Mouse (Mus musculus) forebrain, embryonic 14.5 days (tissue): ENCODE measurements around the gene Rhbdl2. TPM values are rescaled to one million over a fixed set of nuclear protein-coding genes. Genes with fewer than 3 reads are reported as not detected.

Experiments used
- ATAC-seq: fragments of 200-750 bp; cut with Nextera tagmentation; 2 replicates; pipeline ENCODE4 v1.8.0; 2017; ENCODE audit warnings: mild to moderate bottlenecking, moderate library complexity
- DNase-seq: peaks from one replicate; pipeline ENCODE4 v3.0.0-alpha.2; 2015; ENCODE audit warnings: low spot score
- H3K27ac ChIP-seq: fragments of 300-500 bp; sonication (generic); 2 replicates; pipeline ENCODE4 v1.5.1; 2014; ENCODE audit warnings: low read depth, mild to moderate bottlenecking, control low read depth, low read length, moderate library complexity
- H3K27me3 ChIP-seq: fragments of 300-500 bp; sonication (generic); replicated peaks from 2 replicates; pipeline ENCODE4 v1.6.1; 2014; ENCODE audit warnings: low read length, control low read depth, mixed read lengths; ENCODE audit not compliant: control insufficient read depth, insufficient read depth
- H3K36me3 ChIP-seq: fragments of 300-500 bp; sonication (generic); 2 replicates; pipeline ENCODE4 v1.6.1; 2014; ENCODE audit warnings: low read length, control low read depth; ENCODE audit not compliant: control insufficient read depth, insufficient read depth
- H3K4me1 ChIP-seq: fragments of 300-500 bp; sonication (generic); 2 replicates; pipeline ENCODE4 v1.6.1; 2014; ENCODE audit warnings: antibody characterized with exemption, low read length, control low read depth; ENCODE audit not compliant: control insufficient read depth, insufficient read depth
- H3K4me2 ChIP-seq: fragments of 300-500 bp; sonication (generic); 2 replicates; pipeline ENCODE4 v1.6.1; 2014; ENCODE audit warnings: mild to moderate bottlenecking, control low read depth, low read length
- H3K4me3 ChIP-seq: fragments of 300-500 bp; sonication (generic); 2 replicates; pipeline ENCODE4 v1.5.1; 2014; ENCODE audit warnings: low read depth, low read length, control low read depth
- H3K9ac ChIP-seq: fragments of 300-500 bp; sonication (generic); 2 replicates; pipeline ENCODE4 v1.6.1; 2014; ENCODE audit warnings: mild to moderate bottlenecking, low read length, control low read depth, moderate library complexity
- H3K9me3 ChIP-seq: fragments of 300-500 bp; sonication (generic); replicated peaks from 2 replicates; pipeline ENCODE4 v1.6.1; 2016; ENCODE audit warnings: low read length, control low read depth, mixed read lengths; ENCODE audit not compliant: control insufficient read depth
- WGBS: fragments of 180-500 bp; shearing (Covaris S2); extraction: QIAGEN DNeasy Blood & Tissue Kit; methylation state at CpG from one replicate; pipeline ENCODE4 v1.1.7; 2014; 5-methylcytosine and 5-hydroxymethylcytosine counted together
- polyA plus RNA-seq: library from polyadenylated mRNA; unstranded; fragments of >200 nt; fragmentation: Nextera tagmentation; extraction: Ambion mirVana; gene quantifications from 2 replicates; pipeline ENCODE4 v1.2.1, GENCODE M21; 2014

The Rhbdl2 gene
- polyA plus RNA-seq, 1 experiment from 2014 or later = 0.58 TPM

- no peaks in the 10 kb centered on the region for H3K36me3 ChIP-seq
- no peaks in the 10 kb centered on the region for H3K27me3 ChIP-seq
- ATAC-seq (no peak), DNase-seq (no peak)
- no peaks in the 10 kb centered on the region for H3K4me1 ChIP-seq
- no peak overlapping the region for H3K4me3 ChIP-seq
- H3K9ac ChIP-seq = no peak overlapping the region
- WGBS = 71% methylated on average over 6 of the region's 6 CpGs
- H3K4me2 ChIP-seq = no peak overlapping the region
- no peaks in the 10 kb centered on the region for H3K9me3 ChIP-seq
- no peak overlapping the region for H3K27ac ChIP-seq
Measured at GRCm38 (mm10) chr4:123803642-123804041, 16.0 kb downstream of the Rhbdl2 start.

GRCm38 (mm10) chr4:123808304-123808703, 20.6 kb downstream of the Rhbdl2 start:
- no peak overlapping the region for H3K4me3 ChIP-seq
- H3K4me2 ChIP-seq = no peak overlapping the region
- no peak overlapping the region for H3K9ac ChIP-seq
- no peaks in the 10 kb centered on the region for H3K4me1 ChIP-seq
- H3K9me3 ChIP-seq = no peaks in the 10 kb centered on the region
- no peak for DNase-seq
- no peak for ATAC-seq
- H3K27me3 ChIP-seq = no peaks in the 10 kb centered on the region
- no peaks in the 10 kb centered on the region for H3K36me3 ChIP-seq
- no peak overlapping the region for H3K27ac ChIP-seq
- WGBS = 93% methylated on average over 11 of the region's 11 CpGs

- no peak overlapping the region for H3K27ac ChIP-seq
- no peaks in the 10 kb centered on the region for H3K27me3 ChIP-seq
- H3K4me1 ChIP-seq = no peaks in the 10 kb centered on the region; the same call in 1 of the 2 replicates
- DNase-seq (no peak), ATAC-seq (no peak)
- no peaks in the 10 kb centered on the region for H3K9me3 ChIP-seq
- H3K4me2 ChIP-seq = no peak overlapping the region
- H3K36me3 ChIP-seq = no peaks in the 10 kb centered on the region
- 88% methylated on average over 12 of the region's 12 CpGs for WGBS
- no peak overlapping the region for H3K4me3 ChIP-seq
- no peak overlapping the region for H3K9ac ChIP-seq
Measured at GRCm38 (mm10) chr4:123810475-123811295, 23.0 kb downstream of the Rhbdl2 start.

- no peaks in the 10 kb centered on the region for H3K9me3 ChIP-seq
- H3K27ac ChIP-seq = no peak overlapping the region
- WGBS = 77% methylated on average over 3 of the region's 3 CpGs
- no peaks in the 10 kb centered on the region for H3K27me3 ChIP-seq
- H3K4me3 ChIP-seq = no peak overlapping the region
- no peaks in the 10 kb centered on the region; the same call in 1 of the 2 replicates for H3K4me1 ChIP-seq
- H3K36me3 ChIP-seq = no peaks in the 10 kb centered on the region
- no peak for DNase-seq
- no peak overlapping the region for H3K9ac ChIP-seq
- ATAC-seq = no peak
- H3K4me2 ChIP-seq = no peak overlapping the region
Measured at GRCm38 (mm10) chr4:123812525-123812924, 24.9 kb downstream of the Rhbdl2 start.

- WGBS = 58% methylated on average over 7 of the region's 7 CpGs
- H3K27ac ChIP-seq = no peak overlapping the region
- H3K9me3 ChIP-seq = no peaks in the 10 kb centered on the region
- no peak overlapping the region for H3K4me2 ChIP-seq
- ATAC-seq (no peak), DNase-seq (no peak)
- no peaks in the 10 kb centered on the region for H3K36me3 ChIP-seq
- no peak overlapping the region for H3K9ac ChIP-seq
- H3K27me3 ChIP-seq = no peaks in the 10 kb centered on the region
- no peaks in the 10 kb centered on the region; the same call in 1 of the 2 replicates for H3K4me1 ChIP-seq
- no peak overlapping the region for H3K4me3 ChIP-seq
Measured at GRCm38 (mm10) chr4:123814030-123814501, 26.4 kb downstream of the Rhbdl2 start.

- Histone ChIP-seq H3K9ac (no peak overlapping the region), H3K27ac (no peak overlapping the region), H3K36me3 (no peaks in the 10 kb centered on the region), H3K4me1 (no peaks in the 10 kb centered on the region; the same call in 1 of the 2 replicates), H3K4me2 (no peak overlapping the region), H3K27me3 (no peaks in the 10 kb centered on the region), H3K4me3 (no peak overlapping the region), H3K9me3 (no peaks in the 10 kb centered on the region)
- peak; percentile 49 for DNase-seq
- 33% methylated on average over 4 of the region's 4 CpGs for WGBS
- ATAC-seq = no peak
Measured at GRCm38 (mm10) chr4:123819093-123819610, 31.5 kb downstream of the Rhbdl2 start.

GRCm38 (mm10) chr4:123842126-123842525, 54.5 kb downstream of the Rhbdl2 start:
- no peaks in the 10 kb centered on the region for H3K9me3 ChIP-seq
- no peaks in the 10 kb centered on the region for H3K27me3 ChIP-seq
- no peak overlapping the region for H3K27ac ChIP-seq
- H3K4me1 ChIP-seq = no peaks in the 10 kb centered on the region
- no peak overlapping the region for H3K4me2 ChIP-seq
- no peaks in the 10 kb centered on the region for H3K36me3 ChIP-seq
- no peak overlapping the region for H3K9ac ChIP-seq
- 90% methylated on average over 8 of the region's 8 CpGs for WGBS
- ATAC-seq = no peak
- H3K4me3 ChIP-seq = no peak overlapping the region
- no peak for DNase-seq

GRCm38 (mm10) chr4:123856888-123857287, 69.2 kb downstream of the Rhbdl2 start:
- Histone ChIP-seq H3K4me2 (no peak overlapping the region), H3K4me3 (no peak overlapping the region), H3K27ac (no peak overlapping the region), H3K9ac (no peak overlapping the region), H3K27me3 (no peaks in the 10 kb centered on the region), H3K36me3 (no peaks in the 10 kb centered on the region), H3K9me3 (no peaks in the 10 kb centered on the region), H3K4me1 (no peaks in the 10 kb centered on the region)
- DNase-seq (no peak), ATAC-seq (no peak)
- 58% methylated on average over 4 of the region's 4 CpGs for WGBS

GRCm38 (mm10) chr4:123858090-123858489, 70.4 kb downstream of the Rhbdl2 start:
- WGBS = 86% methylated on average over 7 of the region's 7 CpGs

More at GRCm38 (mm10) chr4:123858090-123858489, 70.4 kb downstream of the Rhbdl2 start:
- Histone ChIP-seq H3K9ac (no peak overlapping the region), H3K27me3 (no peaks in the 10 kb centered on the region), H3K4me2 (no peak overlapping the region), H3K36me3 (no peaks in the 10 kb centered on the region), H3K4me3 (no peak overlapping the region), H3K9me3 (no peaks in the 10 kb centered on the region), H3K27ac (no peak overlapping the region), H3K4me1 (no peaks in the 10 kb centered on the region)
- DNase-seq (no peak), ATAC-seq (no peak)
